Mouse (Mus musculus) midbrain, embryonic 11.5 days (tissue): Measurements from ENCODE around the gene Psmc6. TPM values are rescaled to one million over a fixed set of nuclear protein-coding genes. Genes with fewer than 3 reads are reported as not detected.

ENCODE experiments used
- ATAC-seq: fragments of 200-750 bp; cut with Nextera tagmentation; 2 replicates; pipeline ENCODE4 v1.8.0; 2017; ENCODE audit warnings: moderate TSS enrichment, moderate library complexity; ENCODE audit not compliant: low FRiP score
- DNase-seq: peaks from one replicate; pipeline ENCODE4 v3.0.0; 2015; ENCODE audit warnings: low spot score; ENCODE audit errors: missing footprints
- H3K27ac ChIP-seq: fragments of 300-500 bp; sonication (generic); 2 replicates; pipeline ENCODE4 v1.5.1; 2014; ENCODE audit warnings: low read depth, low read length
- H3K27me3 ChIP-seq: fragments of 300-500 bp; sonication (generic); 2 replicates; pipeline ENCODE4 v1.6.1; 2014; ENCODE audit warnings: mild to moderate bottlenecking, low read length, moderate library complexity, mixed read lengths; ENCODE audit not compliant: control insufficient read depth, insufficient read depth
- H3K36me3 ChIP-seq: fragments of 300-500 bp; sonication (generic); 2 replicates; pipeline ENCODE4 v1.6.1; 2014; ENCODE audit warnings: mild to moderate bottlenecking, low read length, moderate library complexity, mixed read lengths; ENCODE audit not compliant: control insufficient read depth, insufficient read depth
- H3K4me1 ChIP-seq: fragments of 300-500 bp; sonication (generic); 2 replicates; pipeline ENCODE4 v1.6.1; 2014; ENCODE audit warnings: low read length; ENCODE audit not compliant: control insufficient read depth, insufficient read depth
- H3K4me2 ChIP-seq: fragments of 300-500 bp; sonication (generic); 2 replicates; pipeline ENCODE4 v1.6.1; 2014; ENCODE audit warnings: mild to moderate bottlenecking, moderate library complexity
- H3K4me3 ChIP-seq: fragments of 300-500 bp; sonication (generic); 2 replicates; pipeline ENCODE4 v1.5.1; 2014; ENCODE audit warnings: low read depth, low read length
- H3K9ac ChIP-seq: fragments of 300-500 bp; sonication (generic); 2 replicates; pipeline ENCODE4 v1.6.1; 2014; ENCODE audit warnings: low read length
- H3K9me3 ChIP-seq: fragments of 300-500 bp; sonication (generic); 2 replicates; pipeline ENCODE4 v1.6.1; 2016; ENCODE audit warnings: low read length; ENCODE audit not compliant: control insufficient read depth
- WGBS: fragments of 180-500 bp; shearing (Covaris S2); extraction: QIAGEN DNeasy Blood & Tissue Kit; methylation state at CpG from one replicate; pipeline ENCODE4 v1.1.7; 2014; 5-methylcytosine and 5-hydroxymethylcytosine counted together
- polyA plus RNA-seq: library from polyadenylated mRNA; unstranded; fragments of >200 nt; fragmentation: Nextera tagmentation; extraction: Ambion mirVana; gene quantifications from 2 replicates; pipeline ENCODE4 v1.2.1, GENCODE M21; 2014

Psmc6 gene
- polyA plus RNA-seq, 1 experiment from 2014 or later: 258 TPM

DNA sequence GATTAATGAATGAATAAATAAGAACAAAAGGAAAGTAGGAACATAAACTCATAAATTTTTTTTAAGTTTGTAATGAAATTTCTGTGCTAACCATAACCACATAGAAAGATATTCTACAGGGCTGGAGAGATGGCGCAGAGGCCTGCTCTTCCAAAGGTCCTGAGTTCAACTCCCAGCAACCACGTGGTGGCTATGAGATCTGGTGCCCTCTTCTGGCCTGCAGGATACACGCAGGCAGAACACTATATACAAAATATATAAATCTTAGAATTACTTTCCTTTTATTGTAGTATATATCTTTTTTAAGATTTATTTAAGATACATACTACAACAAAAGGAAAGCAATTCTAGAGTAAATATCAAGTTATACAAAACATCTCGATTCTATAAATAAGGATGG lies 53.3 kb downstream of the Psmc6 start:
- H3K27ac ChIP-seq: no peak overlapping the region
- H3K9ac ChIP-seq: no peak overlapping the region
- WGBS: 84% methylated on average over 4 of the region's 4 CpGs
- H3K36me3 ChIP-seq: no peaks in the 10 kb centered on the region
- no peak overlapping the region for H3K4me2 ChIP-seq
- ATAC-seq: no peak
- no peaks in the 10 kb centered on the region for H3K9me3 ChIP-seq
- no peaks in the 10 kb centered on the region for H3K27me3 ChIP-seq
- 0 out of 2 replicates have a peak, but pooled peaks cover 5% of the 10 kb centered on the region for H3K4me1 ChIP-seq
- no peak overlapping the region for H3K4me3 ChIP-seq
- no peak for DNase-seq

DNA sequence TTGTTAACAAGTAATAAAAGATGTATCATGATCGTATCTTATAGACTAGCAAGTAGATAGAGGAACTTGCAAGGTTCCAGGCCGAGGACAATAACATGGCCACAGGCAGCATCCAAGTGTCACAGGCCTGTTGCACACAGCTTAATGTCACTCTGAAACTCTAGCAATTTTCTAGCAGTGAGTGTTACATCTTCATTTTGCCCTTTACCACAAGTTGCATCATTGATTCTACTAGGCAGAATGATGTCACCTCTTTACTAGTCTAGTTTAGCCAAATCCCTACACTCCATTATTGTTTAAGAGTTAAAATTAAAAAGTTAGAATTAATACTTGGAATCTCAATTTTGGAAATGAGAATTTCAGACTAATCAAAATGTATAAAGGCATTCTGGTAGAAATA lies 56.0 kb downstream of the Psmc6 start:
- 0 out of 2 replicates have a peak, but pooled peaks cover 5% of the 10 kb centered on the region for H3K4me1 ChIP-seq
- WGBS: 99% methylated on average over 2 of the region's 2 CpGs
- ATAC-seq (no peak), DNase-seq (no peak)
- no peak overlapping the region for H3K9ac ChIP-seq
- no peaks in the 10 kb centered on the region for H3K27me3 ChIP-seq
- no peak overlapping the region for H3K4me3 ChIP-seq
- H3K27ac ChIP-seq: no peak overlapping the region
- H3K9me3 ChIP-seq: no peaks in the 10 kb centered on the region
- H3K4me2 ChIP-seq: no peak overlapping the region
- no peaks in the 10 kb centered on the region for H3K36me3 ChIP-seq

DNA sequence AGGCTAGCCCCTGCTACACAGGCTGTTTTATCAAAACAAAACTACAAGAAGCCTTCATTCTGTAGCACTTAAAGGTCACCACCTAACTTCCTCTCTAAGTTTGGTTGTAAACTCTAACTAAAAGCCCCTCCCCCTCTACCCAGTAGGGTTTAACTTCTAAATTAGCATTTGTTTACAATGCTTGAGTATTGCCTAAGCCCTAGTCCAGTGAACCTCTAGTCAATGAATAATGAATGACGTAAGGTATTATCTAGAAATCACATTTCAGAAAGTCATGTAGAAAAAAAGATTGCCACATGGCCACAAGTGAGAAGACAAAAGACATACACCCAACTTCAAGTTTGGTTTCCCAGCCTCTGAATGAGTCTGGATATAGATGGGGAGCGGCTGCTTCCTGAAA lies 57.9 kb downstream of the Psmc6 start:
- Histone ChIP-seq H3K9me3 (no peaks in the 10 kb centered on the region), H3K4me2 (peak overlapping the region; percentile 77), H3K27ac (no peak overlapping the region), H3K27me3 (no peaks in the 10 kb centered on the region), H3K4me1 (0 out of 2 replicates have a peak, but pooled peaks cover 5% of the 10 kb centered on the region), H3K36me3 (no peaks in the 10 kb centered on the region), H3K9ac (no peak overlapping the region), H3K4me3 (peak overlapping the region; percentile 76)
- ATAC-seq: no peak
- DNase-seq: no peak
- WGBS: 18% methylated on average over 2 of the region's 2 CpGs

DNA sequence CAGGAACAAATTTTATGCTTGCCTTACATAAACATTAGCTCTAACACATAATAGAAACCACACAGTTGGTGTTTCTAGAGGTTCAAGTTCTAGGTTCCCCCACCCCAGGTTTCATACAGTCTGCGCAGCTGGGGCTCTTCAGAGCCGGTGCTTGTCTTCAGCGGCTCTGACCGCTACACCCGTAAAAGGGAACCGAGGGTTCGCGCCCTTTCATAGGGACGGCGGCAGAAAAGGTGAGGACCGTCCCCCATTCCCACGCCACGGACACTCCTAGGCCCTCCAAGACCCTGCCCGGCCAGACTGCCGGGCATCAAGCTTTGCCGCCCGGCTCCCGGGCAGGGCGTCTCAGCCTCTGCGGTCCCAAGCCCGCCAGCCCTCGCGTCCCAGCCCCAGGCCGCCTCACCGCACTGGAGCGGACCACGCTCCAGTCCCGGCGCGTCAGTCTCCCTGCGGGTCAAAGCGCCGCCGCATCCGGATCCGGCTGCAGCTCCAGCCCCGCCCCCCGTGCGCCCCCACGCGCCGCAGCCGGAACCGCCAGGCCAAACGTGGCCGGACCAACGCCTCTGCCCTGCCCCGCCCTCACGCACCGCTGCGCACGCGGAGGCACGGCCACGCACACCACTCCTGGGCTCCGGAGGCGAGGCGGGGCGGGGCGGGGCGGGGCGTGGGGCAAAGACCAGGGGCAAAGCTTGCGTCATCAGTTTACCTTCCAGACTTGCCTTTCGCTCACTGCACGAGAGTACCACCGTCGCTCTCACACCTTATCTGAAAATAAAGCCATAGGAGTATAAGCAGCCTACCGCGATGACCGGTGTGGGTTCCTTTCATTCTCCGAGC lies 59.0 kb downstream of the Psmc6 start:
- ATAC-seq: peak; percentile 97
- Histone ChIP-seq H3K9ac (peak overlapping the region; percentile 85), H3K4me1 (0 out of 2 replicates have a peak, but pooled peaks cover 5% of the 10 kb centered on the region), H3K4me2 (peak overlapping the region; percentile 77), H3K36me3 (no peaks in the 10 kb centered on the region), H3K9me3 (no peaks in the 10 kb centered on the region), H3K27ac (0 out of 2 replicates have a peak overlapping the region, but pooled peaks have one; percentile 2), H3K4me3 (peak overlapping the region; percentile 76), H3K27me3 (no peaks in the 10 kb centered on the region)
- peak; percentile 99 for DNase-seq
- whole genome bisulfite sequencing: under 1% methylated on average over 71 of the region's 71 CpGs

DNA sequence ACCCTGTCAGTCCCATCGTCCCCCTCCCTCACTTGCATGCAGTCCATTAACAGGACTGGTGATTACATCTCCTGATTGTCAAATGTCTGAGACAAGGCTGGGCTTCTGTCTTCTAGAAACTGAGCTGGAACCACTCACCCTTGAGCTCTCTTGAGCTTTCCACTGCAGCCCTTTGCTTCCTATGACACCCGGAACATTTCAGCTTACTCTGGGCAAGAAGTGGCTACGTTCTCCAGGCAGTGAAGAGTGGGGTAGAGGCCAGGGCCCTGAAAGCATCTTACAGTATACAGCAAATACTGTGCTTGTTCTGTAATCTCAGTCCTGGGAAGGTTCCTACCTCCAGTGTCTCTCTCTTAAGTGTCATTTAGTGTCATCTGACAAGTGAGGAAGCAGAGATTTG lies 59.6 kb downstream of the Psmc6 start:
- Histone ChIP-seq H3K27me3 (no peaks in the 10 kb centered on the region), H3K9ac (peak overlapping the region; percentile 85), H3K4me3 (peak overlapping the region; percentile 76), H3K4me1 (0 out of 2 replicates have a peak, but pooled peaks cover 5% of the 10 kb centered on the region), H3K9me3 (no peaks in the 10 kb centered on the region), H3K27ac (0 out of 2 replicates have a peak overlapping the region, but pooled peaks have one; percentile 2), H3K36me3 (no peaks in the 10 kb centered on the region), H3K4me2 (peak overlapping the region; percentile 77)
- DNase-seq: no peak
- WGBS: 31% methylated on average over 3 of the region's 3 CpGs
- no peak for ATAC-seq

Other genes starting within 250 kb of the Psmc6 start
- 7.6 and 7.8 TPM in 2 replicates for gene Gpr137c, start 110.1 kb upstream of the Psmc6 start, polyA plus RNA-seq
- 23.5 and 24.6 TPM in 2 replicates for gene Txndc16, start 109.5 kb upstream of the Psmc6 start, polyA plus RNA-seq
- 33.8 and 40.9 TPM in 2 replicates for gene Ero1l, start 11.0 kb upstream of the Psmc6 start, polyA plus RNA-seq
- 31.5 and 34.8 TPM in 2 replicates for gene Styx, start 21.3 kb downstream of the Psmc6 start, polyA plus RNA-seq
- 42.7 and 46.6 TPM in 2 replicates for gene Gnpnat1, start 75.1 kb downstream of the Psmc6 start, polyA plus RNA-seq
- gene Fermt2, start 200.3 kb downstream of the Psmc6 start, polyA plus RNA-seq: 65.8 and 69.1 TPM in 2 replicates